Mouse (Mus musculus) gastrocnemius, postnatal 25 days (tissue): ENCODE results near the gene Ralb. TPM values are rescaled to one million over a fixed set of nuclear protein-coding genes. Genes with fewer than 3 reads are reported as not detected.
A peak's percentile ranks its signal among the peaks of the same experiment; 100 is the strongest.

ENCODE experiments used
- DNase-seq: peaks from one replicate; pipeline ENCODE4 v3.0.0; 2022
- total RNA-seq, 2 experiments: library from RNA; stranded (reverse); gene quantifications; 1 replicate in 1 of 2; 2 replicates in 1 of 2; pipeline ENCODE4 v1.2.3; 2021

Ralb gene
- total RNA-seq, 2 experiments from 2014 or later = 7.7 to 10.4 TPM

- DNase-seq = peak; percentile 30
These were observed 10.4 kb downstream of the Ralb start for GRCm38 (mm10) chr1:119494024-119494711.

GRCm38 (mm10) chr1:119492505-119492904, 12.1 kb downstream of the Ralb start:
- no peak for DNase-seq

GRCm38 (mm10) chr1:119492097-119492496, 12.5 kb downstream of the Ralb start:
- peak; percentile 64 for DNase-seq

- DNase-seq = no peak
These were observed 13.8 kb downstream of the Ralb start for GRCm38 (mm10) chr1:119490765-119491164.

GRCm38 (mm10) chr1:119487917-119488590, 16.5 kb downstream of the Ralb start:
- no peak for DNase-seq

GRCm38 (mm10) chr1:119485825-119486224, 18.8 kb downstream of the Ralb start:
- DNase-seq = no peak

- DNase-seq = no peak
These were observed 20.1 kb downstream of the Ralb start for GRCm38 (mm10) chr1:119484457-119484856.

GRCm38 (mm10) chr1:119482891-119483290, 21.7 kb downstream of the Ralb start:
- DNase-seq = no peak

- DNase-seq = no peak
These were observed 23.2 kb downstream of the Ralb start for GRCm38 (mm10) chr1:119481205-119481932.

- DNase-seq = no peak
These were observed 23.9 kb downstream of the Ralb start for GRCm38 (mm10) chr1:119480678-119481077.

GRCm38 (mm10) chr1:119479641-119480040, 25.0 kb downstream of the Ralb start:
- no peak for DNase-seq

- no peak for DNase-seq
These were observed 27.7 kb downstream of the Ralb start for GRCm38 (mm10) chr1:119476905-119477353.

GRCm38 (mm10) chr1:119474671-119475070, 29.9 kb downstream of the Ralb start:
- DNase-seq = no peak

- DNase-seq = no peak
These were observed 31.9 kb downstream of the Ralb start for GRCm38 (mm10) chr1:119472648-119473047.

GRCm38 (mm10) chr1:119471793-119472396, 32.7 kb downstream of the Ralb start:
- no peak for DNase-seq

GRCm38 (mm10) chr1:119463386-119463785, 41.2 kb downstream of the Ralb start:
- no peak for DNase-seq

GRCm38 (mm10) chr1:119460062-119460461, 44.5 kb downstream of the Ralb start:
- no peak for DNase-seq

- DNase-seq = peak; percentile 24
These were observed 46.5 kb downstream of the Ralb start for GRCm38 (mm10) chr1:119457993-119458605.

- DNase-seq = no peak
These were observed 47.1 kb downstream of the Ralb start for GRCm38 (mm10) chr1:119457528-119457855.

- no peak for DNase-seq
These were observed 47.7 kb downstream of the Ralb start for GRCm38 (mm10) chr1:119456671-119457527.

- DNase-seq = peak; percentile 36
These were observed 50.9 kb downstream of the Ralb start for GRCm38 (mm10) chr1:119453731-119454130.
